Mouse (Mus musculus) c-Kit-positive CD71-negative TER-119-negative erythroid progenitor cells, embryonic 14.5 days (primary cell): ENCODE measurements around the gene Slc30a7.
A peak's percentile ranks its signal among the peaks of the same experiment; 100 is the strongest.

Source experiments
- DNase-seq: peaks from one replicate; pipeline ENCODE4 v3.0.0-alpha.2; 2013; ENCODE audit warnings: low read depth

Gene Slc30a7

DNA sequence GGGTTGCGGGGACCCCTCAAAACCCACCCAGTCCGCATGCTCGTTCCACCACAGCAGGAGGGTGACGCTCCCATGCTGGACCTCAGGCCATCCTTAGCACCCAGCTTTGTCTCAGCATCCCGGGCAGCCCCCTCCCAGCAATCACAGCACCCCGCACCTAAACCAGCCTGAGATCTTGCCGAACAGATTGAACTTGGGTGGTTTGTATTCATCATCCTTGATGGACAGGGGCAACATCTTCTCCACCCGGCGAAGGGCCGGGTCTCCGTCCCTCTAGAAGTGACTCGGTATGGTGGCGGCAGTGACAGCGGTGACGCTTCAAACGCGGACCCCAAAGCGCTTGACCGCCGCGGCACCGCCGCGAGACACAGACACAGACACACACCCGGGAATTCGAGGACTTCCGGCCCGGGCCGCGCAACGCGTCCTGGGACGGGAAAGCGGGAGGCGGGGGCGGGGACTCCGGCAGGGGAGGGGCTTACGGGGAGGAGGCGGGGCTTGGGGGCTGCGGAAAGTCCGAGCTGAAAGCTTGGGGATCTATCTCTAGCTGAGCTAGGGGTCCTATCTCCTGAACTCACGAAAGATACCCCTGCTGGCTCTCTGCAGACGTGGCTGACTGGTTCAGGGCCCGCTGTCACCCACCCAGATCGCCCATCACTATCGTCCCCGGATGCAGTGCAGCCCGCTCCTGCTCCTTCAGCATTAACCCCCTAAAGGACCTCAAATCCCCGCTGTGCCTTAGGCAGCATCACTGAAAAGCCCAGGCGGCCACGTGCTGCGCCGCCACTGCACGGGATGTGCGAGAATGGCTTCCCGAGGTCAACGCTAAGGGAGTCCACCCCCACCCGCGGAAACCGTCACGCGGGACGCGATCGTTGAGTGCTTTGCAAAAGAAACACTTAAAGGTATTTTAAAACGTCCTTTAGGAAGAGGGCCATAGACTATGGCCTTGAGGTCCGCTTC lies at the start of gene Slc30a7, which contains the start of gene Extl2:
Slc30a7 (minus strand) TSS at position 429 of the 963 bp plus-strand sequence.
Extl2 (plus strand) TSS at position 485 of the 963 bp plus-strand sequence.
- DNase-seq, result peak; percentile 58

DNA sequence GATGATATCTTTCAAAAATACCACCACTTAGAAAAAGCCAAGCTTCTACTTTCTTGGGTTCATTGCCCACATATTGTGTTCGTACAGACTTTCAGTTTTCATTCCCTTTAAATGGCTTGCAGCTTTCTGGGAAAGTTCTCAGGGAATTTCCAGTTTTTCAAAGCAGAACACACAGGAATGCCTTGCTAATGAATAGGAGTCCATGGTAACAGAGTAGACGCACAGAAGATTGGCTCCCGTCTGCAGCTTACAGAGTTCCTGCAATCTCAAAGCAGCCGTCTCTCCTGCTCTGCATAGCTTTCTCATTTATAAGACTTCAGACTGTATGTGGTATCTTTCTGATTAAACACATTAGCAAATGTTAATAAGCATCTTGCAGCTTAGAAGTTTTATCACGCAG lies 39.8 kb upstream of the Slc30a7 start:
- no peak for DNase-seq

DNA sequence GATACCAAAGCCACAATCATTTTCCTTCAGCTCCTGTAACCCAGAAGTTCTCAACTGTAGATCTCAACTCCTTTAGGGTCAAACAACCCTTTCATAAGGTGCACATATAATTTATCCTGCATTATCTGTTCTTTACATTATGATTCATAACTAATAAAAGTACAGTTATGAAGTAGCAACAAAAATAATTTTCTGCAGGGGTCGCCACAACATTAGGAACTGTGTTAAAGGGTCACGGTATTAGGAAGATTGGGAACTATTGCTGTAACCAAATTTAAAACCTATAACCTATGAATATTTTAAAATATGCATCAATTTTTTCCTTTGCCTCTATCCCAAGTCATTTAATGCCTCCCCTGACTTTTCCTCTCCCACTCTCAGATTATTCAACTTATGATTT lies 38.8 kb upstream of the Slc30a7 start:
- no peak for DNase-seq

DNA sequence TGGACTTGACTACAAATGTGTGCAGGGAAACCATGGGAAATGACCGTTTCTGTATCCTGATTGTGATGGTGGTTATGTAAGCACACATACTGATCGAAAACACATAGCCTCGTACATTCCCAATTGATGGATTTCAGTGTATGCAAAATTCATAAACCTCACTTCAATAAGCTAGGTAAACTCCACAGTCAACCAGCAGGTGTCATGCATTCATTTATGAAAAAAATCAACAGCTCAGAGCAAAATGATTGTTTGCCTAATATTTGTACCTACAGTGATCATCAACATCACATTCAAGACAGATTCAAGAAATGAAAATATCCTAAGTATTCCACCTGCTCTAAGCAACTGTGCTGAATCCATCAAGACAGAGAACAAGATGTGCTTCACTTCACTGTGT lies 33.6 kb upstream of the Slc30a7 start:
- DNase-seq, result no peak

GRCm38 (mm10) chr3:116033871-116034222 lies 26.6 kb upstream of the Slc30a7 start:
- DNase-seq, result peak; percentile 42

- DNase-seq, result no peak
Observed at GRCm38 (mm10) chr3:116033218-116033870, 26.1 kb upstream of the Slc30a7 start.

- no peak for DNase-seq
Observed at GRCm38 (mm10) chr3:116030152-116030788, 23.1 kb upstream of the Slc30a7 start.

DNA sequence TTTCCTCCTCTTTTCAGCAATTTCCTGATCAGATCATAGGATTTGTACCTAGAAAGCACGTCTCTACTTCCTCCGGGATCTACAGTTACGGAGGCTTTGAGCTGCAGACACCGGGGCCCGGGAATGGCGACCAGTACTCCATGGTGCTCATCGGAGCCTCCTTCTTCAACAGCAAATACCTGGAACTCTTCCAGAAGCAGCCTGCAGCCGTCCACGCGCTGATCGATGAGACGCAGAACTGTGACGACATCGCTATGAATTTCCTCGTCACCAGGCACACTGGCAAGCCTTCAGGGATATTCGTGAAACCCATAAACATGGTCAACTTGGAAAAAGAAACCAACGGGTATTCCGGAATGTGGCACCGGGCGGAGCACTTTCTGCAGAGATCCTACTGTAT lies 19.8 kb upstream of the Slc30a7 start:
- DNase-seq, result no peak

- no peak for DNase-seq
Observed at GRCm38 (mm10) chr3:116025701-116026100, 18.5 kb upstream of the Slc30a7 start.

DNA sequence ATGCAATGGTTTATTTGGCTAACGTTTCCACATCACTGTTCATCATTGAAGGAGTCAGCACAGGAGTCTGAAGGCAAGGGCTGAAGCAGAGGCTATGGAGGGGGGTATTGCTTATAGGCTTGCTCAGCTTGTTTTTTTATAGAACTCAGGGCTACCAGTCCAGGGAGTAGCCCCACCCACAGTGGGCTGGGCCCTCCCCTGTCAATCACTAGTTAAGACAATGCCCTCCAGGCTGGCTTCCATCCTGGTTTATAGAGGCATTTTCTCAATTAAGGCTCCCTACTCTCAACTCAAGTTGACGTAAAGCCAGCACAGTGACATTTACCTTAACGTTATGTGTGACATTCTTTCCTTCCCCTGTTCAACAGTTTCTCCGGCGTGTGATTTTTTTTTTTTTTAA lies 17.5 kb upstream of the Slc30a7 start:
- no peak for DNase-seq

- no peak for DNase-seq
Observed at GRCm38 (mm10) chr3:116024236-116024635, 17.0 kb upstream of the Slc30a7 start.

- DNase-seq, result no peak
Observed at GRCm38 (mm10) chr3:116019136-116019535, 11.9 kb upstream of the Slc30a7 start.

GRCm38 (mm10) chr3:116018606-116019005 lies 11.4 kb upstream of the Slc30a7 start:
- no peak for DNase-seq

DNA sequence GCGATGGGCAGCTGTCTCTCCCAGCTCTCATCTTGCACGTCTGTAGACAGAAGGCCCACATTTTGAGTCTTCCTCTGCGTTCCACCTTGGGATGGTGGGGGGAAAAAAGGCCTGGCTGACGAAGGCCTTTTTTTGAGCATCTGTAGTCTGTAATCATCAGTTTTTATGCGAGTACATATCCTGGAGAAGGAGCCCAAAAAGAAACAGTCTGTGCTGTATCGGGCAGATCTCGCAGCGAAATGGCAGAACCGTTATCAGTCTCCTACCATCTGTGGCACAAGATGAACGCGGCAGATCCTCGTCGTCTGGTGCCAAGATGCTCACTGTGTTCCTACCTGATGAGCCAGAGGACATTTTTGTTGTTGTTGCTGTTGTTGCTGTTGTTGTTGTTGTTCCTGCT lies 8.9 kb upstream of the Slc30a7 start:
- no peak for DNase-seq

GRCm38 (mm10) chr3:116014901-116015300 lies 7.7 kb upstream of the Slc30a7 start:
- no peak for DNase-seq

- DNase-seq, result no peak
Observed at GRCm38 (mm10) chr3:116009622-116010344, 2.6 kb upstream of the Slc30a7 start.

DNA sequence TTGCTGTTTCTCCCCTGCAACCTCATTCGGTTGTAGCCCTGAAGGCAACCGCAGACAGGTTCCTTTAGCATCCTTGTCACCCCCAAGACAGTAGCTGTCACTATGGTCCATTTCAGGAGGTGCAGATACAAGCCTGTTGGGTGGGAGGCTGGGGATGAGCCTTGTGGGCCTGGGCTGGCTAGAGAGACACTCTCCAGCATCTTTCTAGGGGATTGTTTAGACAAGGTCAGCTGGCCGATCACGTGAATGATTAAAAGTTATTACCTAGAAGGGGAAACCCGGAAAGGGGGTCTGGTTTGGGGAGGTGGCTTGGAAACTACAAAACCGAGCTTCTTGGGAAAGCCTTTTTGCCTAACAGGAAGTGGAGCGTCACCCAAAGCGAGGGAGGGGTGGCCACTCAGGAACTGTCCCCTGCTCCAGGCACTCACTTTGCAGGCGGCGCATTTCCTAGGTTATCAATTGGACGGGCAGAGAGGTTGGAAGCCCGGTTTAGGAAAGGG lies 785 bp upstream of the Slc30a7 start:
- peak; percentile 39 for DNase-seq

DNA sequence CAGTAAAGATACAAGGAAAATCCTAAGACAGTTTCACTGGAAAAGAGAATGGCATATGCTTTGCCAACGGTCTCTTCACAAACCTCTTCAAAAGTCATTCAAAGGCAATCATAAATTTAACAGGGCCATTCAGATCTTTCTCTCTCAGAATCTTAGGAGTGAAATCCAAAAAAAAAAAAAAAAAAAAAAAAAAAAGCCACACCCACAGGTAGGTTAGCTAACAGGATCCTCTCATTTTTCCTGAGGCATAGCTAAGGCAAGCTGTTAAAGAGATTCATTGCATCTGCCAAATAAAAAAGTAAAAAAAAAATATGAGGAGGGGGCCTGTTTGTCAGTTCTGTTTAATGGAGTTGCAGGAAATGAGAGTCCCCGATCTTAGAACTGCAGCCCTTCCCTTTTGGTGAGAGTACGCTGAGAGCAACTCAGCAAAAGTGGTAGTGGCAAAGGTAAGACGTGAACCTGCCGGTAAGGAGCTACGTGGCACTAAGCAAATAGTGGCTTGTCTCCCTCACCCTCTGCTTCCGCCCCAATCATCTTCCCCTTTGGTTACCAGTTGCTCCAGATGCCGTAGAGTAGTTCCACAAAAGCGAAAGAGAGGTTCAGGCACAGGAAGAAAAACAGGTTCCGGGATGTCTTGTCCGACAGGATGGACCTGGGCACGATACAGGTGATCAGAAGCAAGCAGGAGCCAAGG lies 775 bp downstream of the Slc30a7 start:
- DNase-seq, result no peak

DNA sequence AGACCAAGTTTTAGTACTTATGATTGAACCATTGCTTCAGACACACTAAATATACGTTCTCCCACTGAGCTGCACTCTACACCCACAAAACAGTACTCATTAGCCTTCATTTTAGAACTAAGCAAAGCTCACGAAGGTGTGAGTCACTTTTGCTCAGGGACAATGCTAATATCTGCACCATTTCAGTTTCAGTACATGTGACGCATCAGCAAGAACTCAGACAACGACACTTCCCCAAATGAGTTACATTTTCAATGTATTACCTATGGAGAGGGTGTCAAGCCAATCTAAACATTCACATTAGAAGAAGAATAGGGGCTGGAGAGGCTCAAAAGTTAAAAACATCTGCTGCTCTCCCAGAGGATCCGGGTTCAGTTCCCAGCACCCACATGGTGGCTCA lies 10.3 kb downstream of the Slc30a7 start:
- no peak for DNase-seq

DNA sequence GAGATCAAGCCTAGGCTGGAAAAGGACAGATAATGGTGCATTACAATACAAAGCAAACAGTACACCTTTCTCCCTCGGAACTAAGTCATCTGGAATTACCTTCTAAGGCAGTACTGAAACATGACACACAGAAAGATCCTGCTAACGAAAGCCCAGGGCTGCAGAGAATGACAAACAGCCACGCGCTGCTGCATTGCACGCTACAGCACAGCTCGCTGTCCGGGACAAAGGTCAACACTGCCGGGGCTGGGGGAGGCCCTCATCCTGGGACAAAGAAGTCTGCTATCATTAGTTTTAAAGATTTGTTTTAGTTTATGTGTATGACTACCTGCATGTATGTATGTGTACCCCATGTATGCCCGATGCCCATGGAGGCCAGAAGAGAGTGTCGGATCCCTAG lies 14.2 kb downstream of the Slc30a7 start:
- DNase-seq, result no peak

DNA sequence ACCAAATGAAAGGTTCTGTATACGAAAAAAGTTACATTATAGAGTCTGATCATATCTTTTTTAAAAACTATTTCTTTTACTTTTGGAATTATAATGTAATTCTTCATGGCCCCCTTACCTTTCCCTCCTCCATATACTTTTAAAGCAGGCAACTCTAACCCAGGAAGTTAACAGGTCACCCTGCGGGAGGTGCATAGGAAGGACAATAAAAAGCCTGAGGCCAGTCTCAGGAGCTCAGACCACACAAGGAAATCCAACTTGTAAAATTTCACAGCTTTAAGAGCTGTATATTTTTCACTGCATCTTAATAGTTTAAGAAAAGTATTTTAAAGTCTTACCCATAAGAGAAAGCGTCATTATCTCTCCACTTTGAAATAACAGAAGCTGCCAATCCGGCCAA lies 14.6 kb downstream of the Slc30a7 start:
- no peak for DNase-seq
